Mouse (Mus musculus): ENCODE data around the gene Tm6sf2. TPM values are rescaled to one million over a fixed set of nuclear protein-coding genes. Genes with fewer than 3 reads are reported as not detected.

The Tm6sf2 gene
- polyA plus RNA-seq (2014; fragmentation: Nextera tagmentation; extraction: Ambion mirVana): 1.0 and 1.9 TPM in 2 replicates

GRCm38 (mm10) chr8:70072441-70073069 lies at the start of gene Tm6sf2:
Gene Tm6sf2, plus strand, starts transcription at chr8:70072924.
- H3K9ac ChIP-seq: no peak within 1 kb of the TSS
- ATAC-seq (ENCODE audit: low FRiP score): peak; percentile 56; the same call in 1 of the 2 replicates

GRCm38 (mm10) chr8:70023596-70023995 lies 49.1 kb upstream of the Tm6sf2 start:
- H3K4me2 ChIP-seq (replicated peaks): no peak overlapping the region
- no peak overlapping the region for H3K4me3 ChIP-seq (replicated peaks; ENCODE audit: low read length)
- no peak overlapping the region for H3K27ac ChIP-seq
- H3K9me3 ChIP-seq (ENCODE audit: control insufficient read depth, low read length): no peaks in the 10 kb centered on the region
- H3K36me3 ChIP-seq (replicated peaks; ENCODE audit: control insufficient read depth, insufficient read depth): peaks cover 100% of the 10 kb centered on the region
- 68% methylated on average over 8 of the region's 8 CpGs for WGBS
- H3K4me1 ChIP-seq (replicated peaks; ENCODE audit: control insufficient read depth, insufficient read depth, low read length): no peaks in the 10 kb centered on the region
- ATAC-seq (ENCODE audit: low FRiP score) (no peak), DNase-seq (ENCODE audit: low spot score) (no peak)
- no peak overlapping the region for H3K9ac ChIP-seq
- H3K27me3 ChIP-seq (ENCODE audit: control insufficient read depth, insufficient read depth, low read length): no peaks in the 10 kb centered on the region

More at GRCm38 (mm10) chr8:70072441-70073069, at the start of gene Tm6sf2:
- Histone ChIP-seq H3K4me3 (replicated peaks; ENCODE audit: low read length) (no peak within 1 kb of the TSS), H3K36me3 (replicated peaks; ENCODE audit: control insufficient read depth, insufficient read depth) (peaks cover 49% of the 10 kb centered on the region), H3K9me3 (ENCODE audit: control insufficient read depth, low read length) (no peaks in the 10 kb centered on the region), H3K27me3 (ENCODE audit: control insufficient read depth, insufficient read depth, low read length) (no peaks in the 10 kb centered on the region), H3K27ac (no peak within 1 kb of the TSS), H3K4me2 (replicated peaks) (0 out of 2 replicates have a peak within 1 kb of the TSS, but pooled peaks have one; percentile 10), H3K4me1 (replicated peaks; ENCODE audit: control insufficient read depth, insufficient read depth, low read length) (no peaks in the 10 kb centered on the region)
- no peak for DNase-seq (ENCODE audit: low spot score)
- WGBS: 16% methylated on average over 14 of the region's 27 CpGs

- no peak for ATAC-seq (ENCODE audit: low FRiP score)
- no peaks in the 10 kb centered on the region for H3K4me1 ChIP-seq (replicated peaks; ENCODE audit: control insufficient read depth, insufficient read depth, low read length)
- no peaks in the 10 kb centered on the region for H3K9me3 ChIP-seq (ENCODE audit: control insufficient read depth, low read length)
- no peaks in the 10 kb centered on the region for H3K27me3 ChIP-seq (ENCODE audit: control insufficient read depth, insufficient read depth, low read length)
- peaks cover 100% of the 10 kb centered on the region for H3K36me3 ChIP-seq (replicated peaks; ENCODE audit: control insufficient read depth, insufficient read depth)
- no peak overlapping the region for H3K4me2 ChIP-seq (replicated peaks)
- no peak overlapping the region for H3K27ac ChIP-seq
- H3K9ac ChIP-seq: no peak overlapping the region
- 100% methylated on average over 2 of the region's 2 CpGs for WGBS
- DNase-seq (ENCODE audit: low spot score): no peak
- no peak overlapping the region for H3K4me3 ChIP-seq (replicated peaks; ENCODE audit: low read length)
Measured at GRCm38 (mm10) chr8:70026151-70026550, 46.6 kb upstream of the Tm6sf2 start.

- peaks cover 78% of the 10 kb centered on the region for H3K36me3 ChIP-seq (replicated peaks; ENCODE audit: control insufficient read depth, insufficient read depth)
- H3K4me1 ChIP-seq (replicated peaks; ENCODE audit: control insufficient read depth, insufficient read depth, low read length): no peaks in the 10 kb centered on the region
- H3K4me2 ChIP-seq (replicated peaks): no peak overlapping the region
- no peak for DNase-seq (ENCODE audit: low spot score)
- ATAC-seq (ENCODE audit: low FRiP score): no peak
- H3K9ac ChIP-seq: no peak overlapping the region
- no peaks in the 10 kb centered on the region for H3K9me3 ChIP-seq (ENCODE audit: control insufficient read depth, low read length)
- no peak overlapping the region for H3K4me3 ChIP-seq (replicated peaks; ENCODE audit: low read length)
- no peaks in the 10 kb centered on the region for H3K27me3 ChIP-seq (ENCODE audit: control insufficient read depth, insufficient read depth, low read length)
- WGBS: 95% methylated on average over 1 of the region's 1 CpGs
- H3K27ac ChIP-seq: no peak overlapping the region
Measured at GRCm38 (mm10) chr8:70030255-70030654, 42.5 kb upstream of the Tm6sf2 start.

DNA sequence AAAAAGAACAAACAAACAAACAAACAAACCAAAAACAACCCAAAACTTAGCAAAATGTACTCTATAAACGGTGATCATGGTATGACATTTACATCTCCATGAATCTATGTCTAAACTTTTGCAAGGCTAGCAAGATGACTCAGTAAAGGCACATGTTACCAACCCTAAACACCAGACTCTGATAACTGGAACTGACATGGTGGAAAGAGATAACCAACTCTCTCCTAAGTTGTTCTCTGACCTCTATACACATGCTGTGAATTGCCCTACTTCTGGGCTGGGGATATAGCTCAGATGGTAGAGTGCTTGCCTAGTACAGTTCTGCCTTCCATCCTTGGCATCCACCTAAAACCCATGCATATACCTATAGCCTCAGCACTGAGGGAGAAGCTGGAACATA lies 34.7 kb upstream of the Tm6sf2 start:
- no peaks in the 10 kb centered on the region for H3K27me3 ChIP-seq (ENCODE audit: control insufficient read depth, insufficient read depth, low read length)
- WGBS: 98% methylated on average over 1 of the region's 1 CpGs

DNA sequence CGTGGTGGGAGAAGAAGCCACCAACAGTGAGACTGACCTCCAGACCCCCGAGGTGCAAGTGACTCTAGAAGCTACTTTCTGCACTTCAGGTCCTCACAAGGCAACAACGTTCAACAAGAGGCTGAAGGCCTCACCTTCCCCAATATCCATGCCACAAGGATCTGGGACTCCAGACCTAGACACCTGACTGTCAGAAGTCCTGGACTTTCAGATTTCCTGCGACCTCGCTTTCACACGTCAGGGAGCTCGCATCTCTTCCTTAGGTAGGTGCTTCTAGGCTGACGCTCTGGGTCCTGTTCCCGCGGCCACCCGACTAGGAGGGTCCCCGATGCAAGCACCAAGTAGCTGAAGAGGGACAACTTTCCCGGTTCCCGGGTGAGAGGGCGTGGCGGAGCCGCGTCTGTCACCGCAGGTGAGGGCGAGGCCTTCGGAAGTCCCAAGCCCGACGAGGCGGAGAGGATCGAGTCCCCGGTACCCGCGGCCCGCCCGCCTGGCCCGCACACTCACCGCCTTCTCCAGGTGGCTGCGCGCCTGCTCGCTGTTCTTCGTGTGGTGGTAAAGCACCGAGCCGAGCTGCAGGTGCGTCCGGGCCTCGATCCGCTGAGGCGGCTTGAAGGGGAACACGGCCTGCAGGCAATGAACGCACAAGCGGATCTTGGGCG lies 30.7 kb upstream of the Tm6sf2 start:
- no peaks in the 10 kb centered on the region for H3K9me3 ChIP-seq (ENCODE audit: control insufficient read depth, low read length)
- peaks cover 29% of the 10 kb centered on the region for H3K4me1 ChIP-seq (replicated peaks; ENCODE audit: control insufficient read depth, insufficient read depth, low read length)
- H3K9ac ChIP-seq: peak overlapping the region; percentile 98
- peak overlapping the region; percentile 88 for H3K27ac ChIP-seq
- H3K4me2 ChIP-seq (replicated peaks): peak overlapping the region; percentile 96
- H3K27me3 ChIP-seq (ENCODE audit: control insufficient read depth, insufficient read depth, low read length): no peaks in the 10 kb centered on the region
- 1% methylated on average over 47 of the region's 47 CpGs for WGBS
- no peak; the same call in none of the 2 replicates for ATAC-seq (ENCODE audit: low FRiP score)
- peak overlapping the region; percentile 99 for H3K4me3 ChIP-seq (replicated peaks; ENCODE audit: low read length)
- H3K36me3 ChIP-seq (replicated peaks; ENCODE audit: control insufficient read depth, insufficient read depth): peaks cover 9% of the 10 kb centered on the region; the same call in 1 of the 2 replicates
- no peak for DNase-seq (ENCODE audit: low spot score)

More for the DNA sequence above, 34.7 kb upstream of the Tm6sf2 start:
- Histone ChIP-seq H3K9me3 (ENCODE audit: control insufficient read depth, low read length) (no peaks in the 10 kb centered on the region), H3K4me2 (replicated peaks) (no peak overlapping the region), H3K4me3 (replicated peaks; ENCODE audit: low read length) (no peak overlapping the region), H3K4me1 (replicated peaks; ENCODE audit: control insufficient read depth, insufficient read depth, low read length) (peaks cover 20% of the 10 kb centered on the region), H3K36me3 (replicated peaks; ENCODE audit: control insufficient read depth, insufficient read depth) (peaks cover 17% of the 10 kb centered on the region; the same call in 1 of the 2 replicates), H3K27ac (no peak overlapping the region), H3K9ac (no peak overlapping the region)
- DNase-seq (ENCODE audit: low spot score) (no peak), ATAC-seq (ENCODE audit: low FRiP score) (no peak)

- H3K4me1 ChIP-seq (replicated peaks; ENCODE audit: control insufficient read depth, insufficient read depth, low read length): peaks cover 29% of the 10 kb centered on the region
- DNase-seq (ENCODE audit: low spot score): peak; percentile 98
- H3K9ac ChIP-seq: peak within 1 kb of the TSS; percentile 98
- H3K4me2 ChIP-seq (replicated peaks): peak within 1 kb of the TSS; percentile 96
- no peaks in the 10 kb centered on the region for H3K27me3 ChIP-seq (ENCODE audit: control insufficient read depth, insufficient read depth, low read length)
- peak within 1 kb of the TSS; percentile 99 for H3K4me3 ChIP-seq (replicated peaks; ENCODE audit: low read length)
- under 1% methylated on average over 65 of the region's 65 CpGs for WGBS
- H3K27ac ChIP-seq: peak within 1 kb of the TSS; percentile 88
- H3K9me3 ChIP-seq (ENCODE audit: control insufficient read depth, low read length): no peaks in the 10 kb centered on the region
- ATAC-seq (ENCODE audit: low FRiP score): peak; percentile 97
- H3K36me3 ChIP-seq (replicated peaks; ENCODE audit: control insufficient read depth, insufficient read depth): peaks cover 9% of the 10 kb centered on the region; the same call in 1 of the 2 replicates
Measured at GRCm38 (mm10) chr8:70042583-70043455, 29.9 kb upstream of the Tm6sf2 start, which contains the start of the genes Mau2 and Sugp1. Gene Mau2, minus strand, starts transcription at chr8:70042734. Gene Sugp1, plus strand, starts transcription at chr8:70042813.

DNA sequence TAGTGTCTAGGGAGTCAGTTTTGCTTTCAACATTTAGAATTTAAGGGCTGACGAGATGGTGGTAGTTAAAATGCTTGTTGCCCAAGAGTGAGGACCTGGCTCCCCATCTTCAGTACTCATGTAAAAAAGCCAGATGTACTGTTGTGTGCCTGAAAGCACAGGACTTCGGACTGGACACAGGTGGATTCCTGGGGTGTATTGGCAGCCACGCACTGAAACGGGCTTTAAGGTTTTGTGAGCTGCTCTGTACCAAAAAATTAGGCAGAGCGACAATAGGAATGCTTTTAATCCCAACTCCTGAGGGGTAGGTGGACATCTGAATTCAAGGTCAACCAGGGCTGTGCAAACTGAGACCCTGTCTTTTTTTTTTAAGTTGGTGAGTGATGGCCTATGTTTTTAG lies 28.7 kb upstream of the Tm6sf2 start:
- no peak overlapping the region for H3K27ac ChIP-seq
- H3K9me3 ChIP-seq (ENCODE audit: control insufficient read depth, low read length): no peaks in the 10 kb centered on the region
- H3K4me2 ChIP-seq (replicated peaks): peak overlapping the region; percentile 96
- peaks cover 7% of the 10 kb centered on the region for H3K36me3 ChIP-seq (replicated peaks; ENCODE audit: control insufficient read depth, insufficient read depth)
- peak overlapping the region; percentile 99 for H3K4me3 ChIP-seq (replicated peaks; ENCODE audit: low read length)
- H3K4me1 ChIP-seq (replicated peaks; ENCODE audit: control insufficient read depth, insufficient read depth, low read length): peaks cover 29% of the 10 kb centered on the region
- no peaks in the 10 kb centered on the region for H3K27me3 ChIP-seq (ENCODE audit: control insufficient read depth, insufficient read depth, low read length)
- ATAC-seq (ENCODE audit: low FRiP score) (no peak), DNase-seq (ENCODE audit: low spot score) (no peak)
- 90% methylated on average over 5 of the region's 5 CpGs for WGBS
- peak overlapping the region; percentile 98 for H3K9ac ChIP-seq

GRCm38 (mm10) chr8:70049662-70050061 lies 23.1 kb upstream of the Tm6sf2 start:
- Histone ChIP-seq H3K4me3 (replicated peaks; ENCODE audit: low read length) (no peak overlapping the region), H3K9ac (no peak overlapping the region), H3K4me1 (replicated peaks; ENCODE audit: control insufficient read depth, insufficient read depth, low read length) (no peaks in the 10 kb centered on the region), H3K36me3 (replicated peaks; ENCODE audit: control insufficient read depth, insufficient read depth) (peaks cover 56% of the 10 kb centered on the region), H3K27me3 (ENCODE audit: control insufficient read depth, insufficient read depth, low read length) (no peaks in the 10 kb centered on the region), H3K27ac (no peak overlapping the region), H3K4me2 (replicated peaks) (no peak overlapping the region), H3K9me3 (ENCODE audit: control insufficient read depth, low read length) (no peaks in the 10 kb centered on the region)
- DNase-seq (ENCODE audit: low spot score): no peak
- no peak for ATAC-seq (ENCODE audit: low FRiP score)

All from hindbrain, embryonic 14.5 days (tissue).